Mouse (Mus musculus): ENCODE results near the gene 4930568D16Rik.
A peak's percentile ranks its signal among the peaks of the same experiment; 100 is the strongest.

The 4930568D16Rik gene

GRCm38 (mm10) chr2:35342605-35343004 is 24.9 kb downstream of the 4930568D16Rik start:
- DNase-seq (ENCODE audit: low read depth, low spot score), result no peak

- DNase-seq (ENCODE audit: low read depth, low spot score), result no peak
Observed at GRCm38 (mm10) chr2:35338707-35339106, 28.8 kb downstream of the 4930568D16Rik start.

- no peak for DNase-seq (ENCODE audit: low read depth, low spot score)
Observed at GRCm38 (mm10) chr2:35338036-35338435, 29.5 kb downstream of the 4930568D16Rik start.

GRCm38 (mm10) chr2:35337419-35337818 is 30.1 kb downstream of the 4930568D16Rik start:
- no peak for DNase-seq (ENCODE audit: low read depth, low spot score)

GRCm38 (mm10) chr2:35336388-35337280 is 30.9 kb downstream of the 4930568D16Rik start, which contains the start of gene Stom:
Stom (minus strand) TSS chr2:35336976.
- peak; percentile 98 for DNase-seq (ENCODE audit: low read depth, low spot score)

DNA sequence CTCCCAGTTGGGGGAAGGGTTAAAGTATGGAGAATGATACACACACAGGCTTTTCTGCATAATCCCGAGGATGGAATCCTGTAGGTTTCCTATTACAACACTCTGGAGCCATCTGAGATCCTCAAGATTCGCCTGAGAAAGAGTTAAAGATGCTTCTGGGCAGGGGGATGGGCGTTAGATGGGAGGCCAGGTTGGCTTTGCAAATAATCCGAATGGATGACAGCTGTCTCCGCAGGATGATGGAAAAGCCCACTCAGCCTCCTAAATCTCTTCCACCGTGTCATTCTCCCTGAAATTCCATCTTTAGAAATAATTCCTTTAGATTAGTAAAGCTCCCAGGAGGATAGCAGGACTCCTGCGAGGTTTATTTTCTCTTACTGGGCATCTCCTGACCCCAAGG is 31.9 kb downstream of the 4930568D16Rik start:
- DNase-seq (ENCODE audit: low read depth, low spot score), result no peak

DNA sequence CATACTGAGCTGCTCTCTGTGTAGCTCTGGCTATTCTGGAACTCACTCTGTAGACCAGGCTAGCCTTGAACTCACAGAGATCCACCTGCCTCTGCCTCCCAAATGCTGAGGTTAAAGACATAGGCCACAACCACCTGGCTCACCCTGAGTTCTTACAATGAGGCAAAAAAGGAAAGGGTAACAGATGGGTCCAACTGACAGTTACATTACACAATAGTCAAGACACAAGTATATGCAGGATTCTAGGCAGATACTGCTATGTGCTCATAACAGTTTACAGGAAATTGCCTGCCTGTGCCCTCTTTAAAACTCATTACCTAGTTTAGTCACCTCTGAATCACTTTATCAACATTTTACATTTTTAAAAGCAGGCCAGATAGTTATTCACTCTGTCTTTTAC is 33.9 kb downstream of the 4930568D16Rik start:
- DNase-seq (ENCODE audit: low read depth, low spot score), result no peak

DNA sequence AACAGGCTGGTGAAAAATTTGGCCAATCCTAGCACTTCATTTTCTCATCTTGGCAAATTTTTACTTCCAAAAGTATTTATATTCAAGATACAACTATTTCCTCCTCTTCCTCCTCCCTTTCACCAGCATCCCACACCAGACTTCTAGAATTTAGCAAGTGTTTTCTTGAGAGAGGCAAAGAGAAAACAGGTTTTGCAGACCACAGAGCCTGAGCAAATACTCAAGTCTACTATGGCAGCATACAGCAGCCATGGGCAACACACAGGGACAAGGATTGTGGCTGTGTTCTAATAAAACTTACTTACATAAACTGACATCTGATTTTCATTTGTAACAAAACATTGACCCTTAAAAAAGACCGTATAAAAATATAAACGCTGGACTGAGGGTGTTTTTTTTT is 36.3 kb downstream of the 4930568D16Rik start:
- no peak for DNase-seq (ENCODE audit: low read depth, low spot score)

DNA sequence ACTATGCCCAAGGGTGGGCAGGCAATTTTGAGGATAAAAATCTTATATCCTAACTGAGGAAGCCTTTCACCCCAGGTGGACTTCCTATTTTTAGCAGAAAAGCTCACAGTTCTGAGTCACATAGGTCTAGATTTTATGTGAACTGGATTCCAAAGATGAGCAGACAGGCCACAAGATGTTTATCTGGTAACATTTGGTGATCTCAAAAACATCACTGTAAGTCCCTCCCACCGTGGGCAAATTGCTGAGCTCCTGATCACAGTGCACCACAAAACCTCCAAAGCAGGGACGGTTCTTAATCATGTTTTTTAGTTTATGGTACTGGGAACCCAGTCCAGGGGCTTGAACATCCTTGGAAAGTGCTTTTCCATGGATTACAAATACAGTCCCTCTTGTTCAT is 38.5 kb downstream of the 4930568D16Rik start:
- peak; percentile 10 for DNase-seq (ENCODE audit: low read depth, low spot score)

DNA sequence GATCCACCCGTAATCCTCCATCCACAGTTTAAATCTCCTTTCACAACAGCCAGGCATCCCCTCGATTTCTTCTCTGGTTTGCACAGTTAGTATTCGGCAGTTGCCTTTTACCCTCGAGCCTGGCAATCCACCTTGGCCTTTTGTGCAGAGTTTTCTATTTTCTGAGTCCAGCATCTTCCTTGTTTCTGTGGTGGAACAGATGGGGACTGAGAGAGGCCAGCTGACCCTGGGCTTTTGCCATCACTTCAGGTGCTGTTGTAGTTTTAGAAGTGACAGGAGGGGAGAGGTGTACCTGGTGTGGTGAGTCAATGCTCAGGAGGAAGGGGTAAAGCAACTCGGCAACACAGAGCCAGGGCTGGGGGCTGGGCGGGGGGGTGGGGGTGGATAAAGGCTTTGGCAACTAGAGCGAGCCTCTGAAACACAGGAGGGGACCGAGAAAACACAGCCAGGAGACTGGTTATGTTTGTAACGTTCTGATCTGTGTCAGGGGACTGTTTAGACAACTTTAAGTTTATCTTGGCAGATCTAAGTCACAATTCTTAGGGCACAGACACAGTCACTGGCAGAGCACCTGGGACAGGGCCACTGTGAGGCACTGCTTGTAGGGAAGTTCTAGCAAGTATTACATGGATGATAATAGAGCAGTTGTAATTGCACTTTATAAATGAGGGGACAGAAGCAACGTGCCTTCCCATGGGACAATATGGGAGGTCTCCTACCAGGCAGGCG is 39.3 kb downstream of the 4930568D16Rik start:
- DNase-seq (ENCODE audit: low read depth, low spot score), result no peak

- DNase-seq (ENCODE audit: low read depth, low spot score), result peak; percentile 3
Observed at GRCm38 (mm10) chr2:35327583-35327982, 39.9 kb downstream of the 4930568D16Rik start.

DNA sequence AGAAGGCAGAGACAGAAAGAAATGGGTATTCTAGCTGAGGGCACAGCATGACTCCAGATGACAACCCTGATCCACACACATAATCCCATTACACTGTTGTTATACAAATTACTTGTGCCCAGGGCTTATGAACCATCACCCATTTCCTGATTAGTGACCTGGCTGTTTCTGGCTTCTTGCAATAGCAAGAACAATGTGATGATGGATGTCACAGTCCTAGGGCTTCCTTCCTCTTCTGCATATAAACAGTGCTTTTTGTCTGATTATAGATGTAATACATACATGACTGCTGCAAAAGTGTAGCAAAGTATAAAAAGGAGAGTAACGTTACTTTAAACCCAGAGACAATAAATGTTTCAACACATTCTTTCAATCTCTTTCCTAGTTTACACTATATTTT is 40.6 kb downstream of the 4930568D16Rik start:
- no peak for DNase-seq (ENCODE audit: low read depth, low spot score)

- DNase-seq (ENCODE audit: low read depth, low spot score), result no peak
Observed at GRCm38 (mm10) chr2:35325930-35326329, 41.6 kb downstream of the 4930568D16Rik start.

GRCm38 (mm10) chr2:35322404-35323164 is 44.9 kb downstream of the 4930568D16Rik start:
- DNase-seq (ENCODE audit: low read depth, low spot score), result no peak

DNA sequence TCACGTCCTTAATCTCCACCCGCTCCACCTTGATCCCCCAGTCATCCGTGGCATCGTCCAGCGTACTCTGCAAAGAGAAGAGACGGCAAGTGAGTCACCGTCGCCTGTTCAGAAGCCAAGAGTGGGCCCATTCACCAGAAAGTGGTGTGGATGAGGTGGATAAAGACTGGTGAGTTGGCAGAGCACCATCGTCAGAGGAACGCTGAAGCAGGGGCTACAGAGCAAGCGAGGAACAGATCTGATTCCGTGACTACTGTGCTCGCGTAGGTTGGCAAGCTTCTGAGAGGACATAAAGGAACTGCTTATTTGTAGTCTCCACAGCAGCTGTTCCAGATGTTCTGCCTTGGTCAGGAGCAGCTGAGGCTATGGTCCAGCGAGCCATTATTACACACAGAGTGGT is 47.1 kb downstream of the 4930568D16Rik start:
- DNase-seq (ENCODE audit: low read depth, low spot score), result no peak

- no peak for DNase-seq (ENCODE audit: low read depth, low spot score)
Observed at GRCm38 (mm10) chr2:35318405-35318804, 49.1 kb downstream of the 4930568D16Rik start.

DNA sequence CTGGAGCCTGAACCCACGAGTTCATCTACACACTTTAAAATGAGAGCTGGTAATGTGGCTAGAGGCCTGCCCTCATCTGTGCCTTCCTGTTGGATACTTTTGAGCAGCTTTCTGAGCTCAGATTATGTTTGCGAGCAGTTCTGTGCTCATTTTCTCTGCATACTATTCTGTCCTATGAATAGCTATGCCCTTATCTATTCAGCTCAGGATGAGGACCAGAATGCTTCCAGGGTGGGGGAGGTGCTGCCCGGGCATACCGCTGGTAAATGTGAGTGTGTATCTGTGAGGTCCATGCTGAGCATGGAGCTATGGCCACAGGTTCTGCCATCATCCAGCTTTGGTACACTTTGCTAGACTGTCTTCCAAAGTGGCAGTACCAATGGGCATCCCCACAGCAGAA is 49.9 kb downstream of the 4930568D16Rik start:
- no peak for DNase-seq (ENCODE audit: low read depth, low spot score)

- no peak for DNase-seq (ENCODE audit: low read depth, low spot score)
Observed at GRCm38 (mm10) chr2:35314300-35314699, 53.2 kb downstream of the 4930568D16Rik start.

DNA sequence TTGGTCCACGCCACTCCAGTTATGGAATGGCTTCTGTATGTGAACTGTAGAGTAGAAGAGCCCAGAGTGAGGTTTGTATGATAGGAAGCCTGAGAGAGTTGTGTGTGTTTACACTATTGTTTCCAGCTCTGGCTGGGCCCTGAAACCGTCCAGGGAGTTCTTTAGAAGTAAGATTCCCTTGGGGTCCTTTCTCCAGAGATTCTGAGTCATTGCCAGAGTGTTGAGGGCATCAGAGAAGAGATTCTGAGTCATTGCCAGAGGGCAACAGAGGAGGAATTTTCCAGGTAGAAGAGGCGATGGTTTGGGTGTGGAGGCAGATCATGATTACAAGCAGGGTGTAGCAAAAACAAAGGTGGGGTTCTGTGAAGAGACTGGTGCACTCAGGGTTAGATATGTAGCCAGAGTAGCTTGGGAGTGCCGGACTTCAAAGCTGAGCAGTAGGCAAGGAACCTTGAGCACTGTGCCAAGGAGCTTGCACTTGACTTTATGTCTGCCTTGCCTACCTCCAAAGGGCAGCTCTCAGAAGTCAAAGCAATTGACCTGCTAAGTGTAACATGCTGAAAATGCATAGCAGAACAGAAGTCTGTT is 57.5 kb downstream of the 4930568D16Rik start:
- DNase-seq (ENCODE audit: low read depth, low spot score), result no peak

DNA sequence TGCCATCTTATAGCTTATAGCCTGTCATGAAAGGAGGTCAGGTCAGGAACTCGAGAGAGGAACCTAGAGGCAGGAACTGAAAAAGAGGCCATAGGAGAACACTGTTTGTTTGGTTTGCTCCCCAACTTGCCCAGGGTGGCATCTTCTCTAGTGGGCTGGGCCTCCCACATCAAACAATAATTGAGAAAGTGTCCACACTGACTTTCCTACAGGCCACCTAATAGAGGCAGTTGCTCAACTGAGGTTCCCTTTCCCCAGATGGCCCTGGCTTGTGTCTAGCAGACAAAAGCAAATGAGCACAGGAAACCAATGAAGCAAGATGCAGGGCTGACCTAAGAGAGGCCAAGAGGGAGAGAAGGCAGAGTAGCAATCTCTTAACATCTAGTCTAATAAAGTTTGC is 59.4 kb downstream of the 4930568D16Rik start:
- no peak for DNase-seq (ENCODE audit: low read depth, low spot score)

Data from CD4-positive, CD25-positive, alpha-beta regulatory T cell, adult 2 months (primary cell).